Mouse (Mus musculus) right cerebral cortex, postnatal 14 days (tissue): Measurements from ENCODE around the gene Pex12.
"Not testable (repeated sequence)": the region's sequence is repeated elsewhere in the genome, so short reads cannot be mapped to it uniquely, and the experiment has no call there.

Experiments used
- DNase-seq: peaks from one replicate; pipeline ENCODE4 v3.0.0; 2022

Gene Pex12

DNA sequence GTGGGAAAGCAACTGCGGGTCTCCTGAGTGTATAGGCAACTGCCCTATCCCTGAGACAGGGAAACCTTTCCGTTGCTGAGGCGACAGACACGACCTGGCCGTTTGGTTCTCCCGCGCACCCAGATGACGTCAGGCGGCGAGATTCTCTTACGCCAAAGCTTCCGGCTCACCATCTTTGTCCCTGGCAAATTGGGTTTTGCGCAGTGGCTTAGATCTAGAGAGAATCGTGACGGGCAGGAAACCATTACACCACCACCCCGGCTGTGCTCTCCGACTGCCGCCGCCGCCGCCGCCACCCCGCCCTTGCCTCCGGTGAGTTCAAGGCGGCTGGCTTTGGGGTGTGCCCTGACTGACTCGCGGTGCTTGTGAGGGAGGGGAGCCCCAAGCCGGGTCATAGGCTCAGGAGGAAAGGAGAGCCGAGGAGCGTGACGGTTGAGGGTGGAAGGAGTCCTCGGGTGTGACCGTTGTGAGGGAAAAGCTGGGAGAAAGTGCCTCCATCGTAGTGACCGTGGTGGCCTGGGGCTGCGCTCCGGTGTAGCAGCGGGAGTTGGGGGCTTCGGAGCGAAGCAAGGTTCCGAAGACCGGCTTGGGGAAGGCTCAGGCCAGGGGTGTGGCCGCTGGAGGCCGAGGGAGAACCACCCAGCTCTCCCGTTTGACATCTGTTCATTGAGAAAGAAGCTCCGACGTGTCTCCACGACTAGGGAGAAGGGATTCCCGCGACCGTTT lies at the start of gene Pex12:
Gene Pex12, minus strand, starts transcription at position 61 of the 726 bp plus-strand sequence.
- DNase-seq: peak; percentile 96

DNA sequence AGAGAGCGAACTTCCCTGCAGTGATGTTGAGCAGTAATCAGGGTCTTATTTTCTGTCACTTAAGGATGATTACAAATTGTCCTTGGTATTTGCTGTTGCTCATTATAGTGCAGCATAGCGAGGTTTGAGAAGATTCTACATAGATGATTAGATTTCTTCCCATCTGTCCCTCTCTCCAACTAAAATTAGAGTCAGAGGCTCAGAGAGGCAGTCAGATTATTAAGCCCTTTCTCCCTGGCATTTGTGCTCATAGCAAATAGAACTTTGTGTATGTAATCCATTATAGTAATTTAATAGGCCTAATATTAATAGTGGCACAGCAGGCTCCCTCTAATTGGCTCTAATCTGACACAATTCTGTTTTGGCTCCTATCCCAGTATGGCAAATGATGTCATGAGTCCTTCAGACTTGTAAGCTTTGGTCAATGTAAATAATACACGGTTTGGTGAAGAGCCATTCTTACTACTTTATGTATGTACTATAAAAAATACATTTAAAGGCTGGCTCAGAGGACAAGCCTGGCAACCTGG lies 39.4 kb upstream of the Pex12 start:
- no peak for DNase-seq

- no peak for DNase-seq
These were observed 37.3 kb upstream of the Pex12 start for GRCm38 (mm10) chr11:83339705-83340104.

- no peak for DNase-seq
These were observed 33.4 kb upstream of the Pex12 start for GRCm38 (mm10) chr11:83335826-83336225.

GRCm38 (mm10) chr11:83327427-83327826 lies 25.0 kb upstream of the Pex12 start:
- DNase-seq: peak; percentile 71

- not testable (repeated sequence) for DNase-seq
These were observed 24.3 kb upstream of the Pex12 start for GRCm38 (mm10) chr11:83326692-83327091.

DNA sequence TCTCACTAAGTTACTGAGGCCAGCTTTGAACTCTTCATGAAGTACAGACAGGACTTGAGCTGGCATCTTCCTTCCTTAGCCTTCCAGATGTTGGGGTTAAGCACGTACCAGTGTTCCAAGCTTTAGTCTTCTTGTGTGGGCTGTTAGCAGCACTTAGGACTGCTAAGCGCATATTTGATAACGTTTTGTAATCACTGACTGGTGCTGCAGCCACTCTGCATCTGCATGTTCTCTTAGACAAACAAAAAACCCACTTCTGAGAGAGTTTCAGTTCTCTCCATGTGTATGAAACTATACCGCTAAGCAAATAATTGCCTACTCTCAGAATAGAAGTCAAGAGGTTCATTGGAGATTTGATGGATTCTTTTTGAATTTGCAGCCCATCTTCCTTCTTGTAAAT lies 16.7 kb upstream of the Pex12 start:
- DNase-seq: no peak

DNA sequence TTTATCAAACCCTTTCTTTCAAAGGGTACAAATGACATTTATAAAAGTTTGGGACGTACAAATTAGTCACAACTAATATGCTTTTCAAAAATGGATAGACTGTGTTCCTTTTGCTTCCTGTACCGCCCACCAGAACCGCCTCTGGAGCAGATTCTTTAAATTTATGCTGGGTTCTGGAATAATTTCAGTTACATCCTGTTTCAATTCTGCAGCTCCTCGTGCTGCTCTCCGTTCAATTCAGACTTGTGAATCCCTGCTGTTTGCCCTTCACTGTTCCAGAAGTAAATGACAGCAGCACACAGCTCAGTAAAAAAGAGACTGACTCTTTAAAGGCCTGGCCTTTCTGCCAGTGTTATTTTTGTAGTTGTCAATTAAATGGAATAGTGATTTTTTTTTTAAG lies 10.1 kb upstream of the Pex12 start:
- no peak for DNase-seq

GRCm38 (mm10) chr11:83306700-83307253 lies 4.4 kb upstream of the Pex12 start:
- DNase-seq: no peak

DNA sequence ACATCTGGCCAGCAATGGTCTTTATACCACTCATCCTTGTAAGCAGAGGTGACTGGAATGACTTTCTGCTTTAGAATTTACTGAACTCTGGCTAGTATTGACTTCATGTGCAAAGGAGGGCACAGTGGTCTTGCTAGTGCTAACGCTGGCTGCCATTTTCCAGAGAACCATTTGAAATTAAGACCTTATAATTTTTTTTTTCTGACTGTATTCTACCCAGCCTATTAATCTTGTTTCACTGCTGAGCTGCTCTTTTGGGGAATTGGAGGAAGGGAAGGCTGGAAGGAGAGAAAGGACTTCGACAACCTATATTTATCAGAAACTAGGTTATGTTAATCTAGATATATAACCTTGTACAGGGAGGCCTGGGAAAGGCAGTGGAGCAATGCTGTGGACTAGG lies 2.1 kb upstream of the Pex12 start:
- no peak for DNase-seq

DNA sequence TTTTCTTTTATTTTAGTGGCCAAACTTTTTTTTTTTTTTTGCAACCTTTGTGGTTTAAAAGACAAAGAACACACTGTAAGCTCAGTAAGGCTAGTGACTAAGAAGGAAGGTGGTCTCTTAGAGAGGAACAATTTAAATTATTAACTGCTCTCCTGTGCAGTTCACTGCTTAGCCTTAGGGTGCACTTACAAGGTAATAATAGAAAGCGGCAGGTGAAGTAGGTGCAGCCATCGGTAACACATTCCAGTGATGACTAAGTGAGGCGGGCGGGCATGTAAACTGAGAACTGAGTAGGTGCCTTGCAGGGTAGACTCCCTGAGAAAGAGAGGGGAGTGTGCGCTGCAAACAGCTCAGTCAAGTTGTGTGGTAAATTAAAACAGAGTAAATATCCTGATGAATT lies 1.4 kb upstream of the Pex12 start:
- DNase-seq: no peak

GRCm38 (mm10) chr11:83302124-83302523 lies 262 bp downstream of the Pex12 start:
- no peak for DNase-seq

DNA sequence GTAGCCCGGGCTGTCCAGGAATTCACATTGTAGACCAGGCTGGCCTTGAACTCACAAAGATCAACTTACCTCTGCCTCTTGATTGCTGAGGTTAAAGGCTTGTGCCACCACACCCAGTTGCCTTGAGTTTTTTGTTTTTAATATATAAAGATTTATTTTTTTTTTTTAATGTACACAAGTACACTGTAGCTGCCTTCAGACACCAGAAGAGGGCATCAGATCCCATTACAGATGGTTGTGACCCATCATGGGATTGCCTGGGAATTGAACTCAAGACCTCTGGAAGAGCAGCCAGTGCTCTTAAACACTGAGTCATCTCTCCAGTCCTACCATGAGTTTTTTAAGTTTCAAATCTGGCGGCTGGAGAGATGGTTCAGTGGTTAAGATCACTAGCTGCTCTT lies 955 bp downstream of the Pex12 start:
- DNase-seq: no peak

DNA sequence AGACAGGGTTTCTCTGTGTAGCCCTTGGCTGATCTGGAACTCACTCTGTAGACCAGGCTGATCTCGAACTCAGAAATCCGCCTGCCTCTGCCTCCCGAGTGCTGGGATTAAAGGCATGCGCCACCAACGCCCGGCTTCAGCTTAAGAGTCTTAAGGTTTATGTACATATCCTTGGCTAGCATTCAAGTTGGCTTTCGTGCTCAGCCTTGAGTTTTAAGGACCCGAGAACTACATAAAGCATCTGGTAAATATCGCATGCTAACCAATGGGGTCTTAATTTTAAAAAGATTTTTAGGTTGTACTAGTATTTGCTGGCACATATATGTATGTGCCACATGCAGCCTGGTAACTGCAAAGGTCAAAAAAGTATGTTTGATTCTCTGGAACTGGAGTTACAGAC lies 2.7 kb downstream of the Pex12 start:
- no peak for DNase-seq

- peak; percentile 89 for DNase-seq
These were observed 3.9 kb downstream of the Pex12 start, which contains the start of gene Ap2b1 for GRCm38 (mm10) chr11:83298225-83299195. Gene Ap2b1, plus strand, starts transcription at chr11:83299024.

DNA sequence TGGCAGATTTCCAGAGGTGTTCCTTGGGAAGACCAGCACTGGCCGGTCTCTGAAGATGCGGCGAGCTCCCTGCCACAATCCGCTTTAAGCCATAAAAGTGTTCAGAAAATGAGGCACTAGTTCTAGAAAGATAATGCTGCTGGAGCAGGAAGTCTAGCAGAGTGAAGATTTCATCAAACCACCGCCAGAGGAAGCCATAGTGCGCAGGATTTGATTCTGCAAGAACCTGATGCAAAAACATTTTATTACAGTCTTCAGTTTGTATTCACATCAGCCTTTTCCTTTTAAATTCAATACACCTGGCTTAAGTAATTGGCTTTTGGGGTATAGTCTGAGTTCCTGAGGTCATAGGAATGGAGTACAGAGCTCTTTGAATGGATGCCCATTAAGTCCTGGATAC lies 4.6 kb downstream of the Pex12 start:
- DNase-seq: no peak

DNA sequence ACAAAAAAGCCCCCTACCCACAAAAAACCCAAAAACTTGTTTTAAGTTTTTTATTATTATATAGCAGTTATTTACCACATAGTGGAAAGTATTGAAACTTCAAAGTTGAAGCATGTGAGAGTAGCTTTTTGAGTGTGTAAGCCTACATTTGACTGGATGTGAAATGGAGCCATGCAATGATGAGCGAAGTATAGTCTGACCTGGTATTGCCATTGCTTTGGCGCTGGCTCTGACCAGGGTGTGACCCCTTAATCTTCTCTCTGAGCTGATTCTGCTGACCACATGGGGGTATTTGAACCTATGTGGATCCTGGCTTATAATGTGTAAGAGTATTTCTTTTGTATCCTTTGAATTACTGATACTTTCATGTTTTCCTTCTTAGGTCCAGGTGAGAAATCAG lies 8.3 kb downstream of the Pex12 start:
- DNase-seq: no peak

- DNase-seq: no peak
These were observed 9.2 kb downstream of the Pex12 start for GRCm38 (mm10) chr11:83293182-83293581.

GRCm38 (mm10) chr11:83292251-83292587 lies 10.2 kb downstream of the Pex12 start:
- DNase-seq: no peak

DNA sequence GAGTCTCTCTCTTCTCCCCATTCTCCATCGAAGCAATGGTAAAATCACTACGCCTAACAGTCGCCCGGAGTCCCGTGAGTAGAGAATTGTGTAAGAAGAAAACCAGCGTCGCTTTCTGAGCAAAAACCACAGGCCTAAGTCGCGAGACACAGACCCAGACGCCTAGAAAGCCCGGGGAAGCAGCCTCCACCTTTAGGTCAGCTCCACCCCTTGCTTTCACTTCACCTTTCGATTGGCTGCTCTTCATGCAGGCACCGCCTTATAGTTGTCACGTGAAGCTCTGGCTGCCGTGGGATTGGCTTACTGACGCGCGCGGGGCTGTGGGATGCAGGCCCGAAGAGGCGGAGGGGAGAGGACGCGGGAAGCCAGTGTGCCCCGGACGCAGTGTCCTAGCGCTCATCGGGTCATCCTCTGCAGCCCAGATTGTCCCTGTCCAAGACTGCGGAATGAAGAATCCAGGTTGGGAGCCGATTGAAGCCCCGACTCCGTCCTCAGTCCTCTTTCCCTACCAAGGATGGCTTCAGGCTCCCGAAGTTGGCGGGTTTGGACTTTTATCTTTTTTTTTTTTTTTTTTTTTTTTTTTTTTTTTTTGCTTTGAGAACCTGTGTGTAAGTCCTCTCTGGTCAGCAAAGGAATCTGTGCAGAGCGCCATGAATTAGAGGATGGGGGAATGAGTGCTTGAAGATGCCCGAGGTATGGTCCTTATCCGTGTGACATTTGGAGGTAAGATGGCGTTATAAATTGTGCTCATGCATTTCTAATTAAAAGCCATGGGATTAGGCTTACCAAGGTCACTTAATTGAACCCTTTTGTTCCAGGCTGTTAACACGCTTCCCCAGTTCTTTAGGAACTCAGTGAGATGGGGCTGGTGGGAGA lies 10.8 kb downstream of the Pex12 start:
- peak; percentile 89 for DNase-seq

DNA sequence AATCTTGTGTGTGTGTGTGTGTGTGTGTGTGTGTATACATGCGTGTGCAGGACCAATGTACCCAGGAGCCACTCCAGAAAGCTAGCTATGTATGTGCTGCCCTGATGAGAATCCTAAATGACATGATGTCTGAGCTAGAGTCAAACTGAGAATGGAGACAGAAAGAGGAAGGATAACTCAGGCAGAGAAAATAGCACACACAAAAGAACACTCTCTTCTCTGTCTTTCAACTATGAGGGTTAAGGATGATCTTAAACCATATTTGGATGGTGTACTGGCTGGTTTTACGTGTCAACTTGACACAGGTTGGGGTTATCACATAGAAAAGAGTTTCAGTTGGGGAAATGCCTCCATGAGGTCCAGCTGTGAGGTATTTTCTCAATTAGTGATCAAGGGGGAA lies 12.8 kb downstream of the Pex12 start:
- DNase-seq: no peak

GRCm38 (mm10) chr11:83289036-83289435 lies 13.3 kb downstream of the Pex12 start:
- DNase-seq: no peak
